Mouse (Mus musculus) central nervous system, embryonic 18 days (tissue): ENCODE results near the gene Fhl3. TPM values are rescaled to one million over a fixed set of nuclear protein-coding genes. Genes with fewer than 3 reads are reported as not detected.

Experiments used
- polyA plus RNA-seq: library from polyadenylated mRNA; depleted of rRNA; stranded (reverse); fragments of >200 nt; gene quantifications from 2 replicates; pipeline ENCODE4 v1.2.3, GENCODE M21; 2012; rRNA removed

Gene Fhl3
- 2.5 and 2.8 TPM in 2 replicates for polyA plus RNA-seq

GRCm38 (mm10) chr4:124700248-124700971, at the start of gene Fhl3:
Gene Fhl3, plus strand, starts transcription at chr4:124700701.

GRCm38 (mm10) chr4:124656518-124656853, 44.0 kb upstream of the Fhl3 start, which contains the start of gene Pou3f1:
Gene Pou3f1, plus strand, starts transcription at chr4:124656807.

GRCm38 (mm10) chr4:124693135-124693894, 7.2 kb upstream of the Fhl3 start, which contains the start of gene Utp11:
Gene Utp11, minus strand, starts transcription at chr4:124693600.

GRCm38 (mm10) chr4:124714545-124715481, 14.3 kb downstream of the Fhl3 start, which contains the start of gene Sf3a3:
Gene Sf3a3, plus strand, starts transcription at chr4:124714776.

GRCm38 (mm10) chr4:124741376-124742343, 41.2 kb downstream of the Fhl3 start, which contains the start of gene Inpp5b:
Gene Inpp5b, plus strand, starts transcription at chr4:124741850.

Other genes starting within 250 kb of the Fhl3 start
- 0.21 TPM in 1 of 2 replicates, not detected in the other for gene 3100002H09Rik, start 89.9 kb upstream of the Fhl3 start, polyA plus RNA-seq
- 16.5 and 23.7 TPM in 2 replicates for gene Pou3f1, start 43.9 kb upstream of the Fhl3 start, polyA plus RNA-seq
- gene Utp11, start 7.1 kb upstream of the Fhl3 start, polyA plus RNA-seq: 27.2 and 28.5 TPM in 2 replicates
- gene Sf3a3, start 14.1 kb downstream of the Fhl3 start, polyA plus RNA-seq: 56.8 and 57.2 TPM in 2 replicates
- gene Inpp5b, start 41.1 kb downstream of the Fhl3 start, polyA plus RNA-seq: 43.5 and 44.2 TPM in 2 replicates
- gene Mtf1, start 101.4 kb downstream of the Fhl3 start, polyA plus RNA-seq: 10.0 TPM in 2 replicates
- 60.2 and 62.9 TPM in 2 replicates for gene Yrdc, start 150.0 kb downstream of the Fhl3 start, polyA plus RNA-seq
- gene 1110065P20Rik, start 150.5 kb downstream of the Fhl3 start, polyA plus RNA-seq: 91.0 and 99.3 TPM in 2 replicates
- 54.8 and 55.1 TPM in 2 replicates for gene Maneal, start 161.5 kb downstream of the Fhl3 start, polyA plus RNA-seq
- 26.8 and 30.2 TPM in 2 replicates for gene Epha10, start 180.2 kb downstream of the Fhl3 start, polyA plus RNA-seq
- gene 9930104L06Rik, start 236.3 kb downstream of the Fhl3 start, polyA plus RNA-seq: 21.3 and 23.1 TPM in 2 replicates
- gene Cdca8, start 238.6 kb downstream of the Fhl3 start, polyA plus RNA-seq: 12.1 and 12.6 TPM in 2 replicates